Mouse (Mus musculus): ENCODE data around the gene Recql5. TPM values are rescaled to one million over a fixed set of nuclear protein-coding genes. Genes with fewer than 3 reads are reported as not detected.

Recql5 gene
- polyA plus RNA-seq, 1 experiment from 2014 or later, result 17.2 TPM

DNA sequence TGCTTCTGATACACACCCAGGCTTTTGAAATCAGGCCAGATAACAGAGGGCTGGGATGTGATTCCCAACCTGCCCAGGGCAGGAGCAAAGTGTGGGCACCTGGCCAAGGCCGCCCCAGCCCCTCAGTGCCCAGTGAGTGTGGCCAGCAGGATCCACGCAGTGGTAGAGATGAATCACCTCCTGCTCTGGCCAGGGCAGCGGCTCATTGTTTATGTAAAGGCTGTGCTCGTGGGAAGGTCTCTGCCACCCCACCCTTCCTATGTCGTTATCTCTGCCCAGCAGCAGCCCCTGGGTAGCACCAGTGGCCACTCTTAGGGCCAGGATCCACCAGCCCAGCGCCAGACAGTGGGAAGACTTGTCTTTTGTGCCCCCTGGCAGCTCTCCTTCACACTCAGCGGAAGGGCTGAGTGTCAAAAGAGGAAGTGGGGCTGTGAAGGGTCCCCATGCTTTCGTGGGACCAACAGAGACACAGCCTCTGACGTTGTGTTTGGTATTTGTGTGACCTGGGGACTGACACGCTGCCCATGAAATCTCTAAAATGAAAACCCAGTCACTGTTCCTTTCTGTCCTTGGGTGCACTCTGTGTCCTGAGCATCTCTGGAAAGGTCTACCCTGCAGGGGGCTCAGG, 31.8 kb upstream of the Recql5 start:
- no peak overlapping the region for H3K4me2 ChIP-seq (replicated peaks)
- H3K4me3 ChIP-seq (replicated peaks; ENCODE audit: low read length), result no peak overlapping the region
- 93% methylated on average over 10 of the region's 10 CpGs for WGBS
- no peaks in the 10 kb centered on the region for H3K9me3 ChIP-seq (ENCODE audit: control insufficient read depth, low read length)
- no peaks in the 10 kb centered on the region for H3K27me3 ChIP-seq (ENCODE audit: control insufficient read depth, insufficient read depth, low read length)
- ATAC-seq (ENCODE audit: low FRiP score) (no peak), DNase-seq (ENCODE audit: low spot score) (no peak)
- H3K9ac ChIP-seq, result no peak overlapping the region
- no peaks in the 10 kb centered on the region for H3K4me1 ChIP-seq (replicated peaks; ENCODE audit: control insufficient read depth, insufficient read depth, low read length)
- peaks cover 70% of the 10 kb centered on the region for H3K36me3 ChIP-seq (replicated peaks; ENCODE audit: control insufficient read depth, insufficient read depth)
- H3K27ac ChIP-seq, result no peak overlapping the region

DNA sequence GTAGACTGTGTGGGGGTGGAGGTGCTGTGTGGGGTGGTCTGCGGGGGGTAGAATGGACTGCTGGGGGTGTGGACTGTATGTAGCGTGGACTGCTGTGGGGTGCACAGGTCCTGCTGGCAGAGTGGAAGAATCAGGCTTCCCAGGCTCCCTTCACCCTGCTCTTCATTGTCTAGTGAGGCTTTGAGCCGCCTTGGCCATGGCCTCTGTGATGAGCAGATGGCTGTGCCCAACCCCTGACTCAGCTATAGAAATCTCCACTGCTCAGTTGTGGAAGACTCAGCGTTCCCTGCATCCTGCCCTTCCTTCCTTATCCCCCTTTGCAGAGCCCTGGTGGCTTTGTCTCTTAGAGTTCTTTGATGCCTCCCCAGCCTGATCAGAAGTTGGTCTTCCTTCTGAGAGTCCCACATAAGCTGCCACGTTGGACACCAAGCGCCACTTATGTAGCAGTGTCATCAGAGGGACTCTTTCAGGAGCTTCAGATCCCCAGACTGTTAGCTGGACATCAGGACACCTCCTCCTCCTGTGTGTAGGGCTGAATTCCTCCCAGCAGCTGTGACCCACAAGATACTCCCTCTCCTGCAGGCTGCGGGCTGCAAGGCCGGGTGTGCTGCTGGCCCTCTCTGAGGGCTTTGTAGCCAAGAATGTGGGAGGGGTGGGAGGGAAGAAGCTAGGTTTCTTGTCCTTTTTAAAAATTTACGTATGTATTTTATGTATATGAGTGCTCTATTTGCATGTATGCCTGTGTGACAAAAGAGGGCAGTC, 29.6 kb upstream of the Recql5 start:
- no peak overlapping the region for H3K4me3 ChIP-seq (replicated peaks; ENCODE audit: low read length)
- H3K9ac ChIP-seq, result no peak overlapping the region
- 95% methylated on average over 9 of the region's 9 CpGs for WGBS
- H3K9me3 ChIP-seq (ENCODE audit: control insufficient read depth, low read length), result no peaks in the 10 kb centered on the region
- H3K27ac ChIP-seq, result no peak overlapping the region
- H3K4me2 ChIP-seq (replicated peaks), result no peak overlapping the region
- ATAC-seq (ENCODE audit: low FRiP score) (no peak), DNase-seq (ENCODE audit: low spot score) (no peak)
- H3K36me3 ChIP-seq (replicated peaks; ENCODE audit: control insufficient read depth, insufficient read depth), result peaks cover 86% of the 10 kb centered on the region
- no peaks in the 10 kb centered on the region for H3K4me1 ChIP-seq (replicated peaks; ENCODE audit: control insufficient read depth, insufficient read depth, low read length)
- no peaks in the 10 kb centered on the region for H3K27me3 ChIP-seq (ENCODE audit: control insufficient read depth, insufficient read depth, low read length)

- Histone ChIP-seq H3K27ac (no peak overlapping the region), H3K4me2 (replicated peaks) (no peak overlapping the region), H3K4me3 (replicated peaks; ENCODE audit: low read length) (no peak overlapping the region), H3K27me3 (ENCODE audit: control insufficient read depth, insufficient read depth, low read length) (no peaks in the 10 kb centered on the region), H3K9ac (no peak overlapping the region), H3K36me3 (replicated peaks; ENCODE audit: control insufficient read depth, insufficient read depth) (peaks cover 75% of the 10 kb centered on the region), H3K4me1 (replicated peaks; ENCODE audit: control insufficient read depth, insufficient read depth, low read length) (peaks cover 9% of the 10 kb centered on the region; the same call in 1 of the 2 replicates), H3K9me3 (ENCODE audit: control insufficient read depth, low read length) (no peaks in the 10 kb centered on the region)
- no peak for DNase-seq (ENCODE audit: low spot score)
- WGBS, result 90% methylated on average over 9 of the region's 9 CpGs
- ATAC-seq (ENCODE audit: low FRiP score), result no peak
Measured at GRCm38 (mm10) chr11:115959018-115959417, 25.7 kb upstream of the Recql5 start.

GRCm38 (mm10) chr11:115957971-115958370, 24.7 kb upstream of the Recql5 start:
- WGBS, result 53% methylated on average over 7 of the region's 7 CpGs
- Histone ChIP-seq H3K4me2 (replicated peaks) (no peak overlapping the region), H3K4me1 (replicated peaks; ENCODE audit: control insufficient read depth, insufficient read depth, low read length) (peaks cover 9% of the 10 kb centered on the region; the same call in 1 of the 2 replicates), H3K9me3 (ENCODE audit: control insufficient read depth, low read length) (no peaks in the 10 kb centered on the region), H3K4me3 (replicated peaks; ENCODE audit: low read length) (no peak overlapping the region), H3K9ac (no peak overlapping the region), H3K27me3 (ENCODE audit: control insufficient read depth, insufficient read depth, low read length) (no peaks in the 10 kb centered on the region), H3K27ac (no peak overlapping the region), H3K36me3 (replicated peaks; ENCODE audit: control insufficient read depth, insufficient read depth) (peaks cover 75% of the 10 kb centered on the region)
- DNase-seq (ENCODE audit: low spot score) (no peak), ATAC-seq (ENCODE audit: low FRiP score) (no peak)

GRCm38 (mm10) chr11:115956453-115956852, 23.2 kb upstream of the Recql5 start:
- Histone ChIP-seq H3K4me2 (replicated peaks) (no peak overlapping the region), H3K27me3 (ENCODE audit: control insufficient read depth, insufficient read depth, low read length) (no peaks in the 10 kb centered on the region), H3K27ac (peak overlapping the region; percentile 65), H3K9ac (no peak overlapping the region; the same call in 1 of the 2 replicates), H3K9me3 (ENCODE audit: control insufficient read depth, low read length) (no peaks in the 10 kb centered on the region), H3K36me3 (replicated peaks; ENCODE audit: control insufficient read depth, insufficient read depth) (peaks cover 73% of the 10 kb centered on the region), H3K4me3 (replicated peaks; ENCODE audit: low read length) (no peak overlapping the region), H3K4me1 (replicated peaks; ENCODE audit: control insufficient read depth, insufficient read depth, low read length) (peaks cover 9% of the 10 kb centered on the region; the same call in 1 of the 2 replicates)
- DNase-seq (ENCODE audit: low spot score) (peak; percentile 34), ATAC-seq (ENCODE audit: low FRiP score) (peak; percentile 66; the same call in 1 of the 2 replicates)
- WGBS, result 13% methylated on average over 4 of the region's 4 CpGs

DNA sequence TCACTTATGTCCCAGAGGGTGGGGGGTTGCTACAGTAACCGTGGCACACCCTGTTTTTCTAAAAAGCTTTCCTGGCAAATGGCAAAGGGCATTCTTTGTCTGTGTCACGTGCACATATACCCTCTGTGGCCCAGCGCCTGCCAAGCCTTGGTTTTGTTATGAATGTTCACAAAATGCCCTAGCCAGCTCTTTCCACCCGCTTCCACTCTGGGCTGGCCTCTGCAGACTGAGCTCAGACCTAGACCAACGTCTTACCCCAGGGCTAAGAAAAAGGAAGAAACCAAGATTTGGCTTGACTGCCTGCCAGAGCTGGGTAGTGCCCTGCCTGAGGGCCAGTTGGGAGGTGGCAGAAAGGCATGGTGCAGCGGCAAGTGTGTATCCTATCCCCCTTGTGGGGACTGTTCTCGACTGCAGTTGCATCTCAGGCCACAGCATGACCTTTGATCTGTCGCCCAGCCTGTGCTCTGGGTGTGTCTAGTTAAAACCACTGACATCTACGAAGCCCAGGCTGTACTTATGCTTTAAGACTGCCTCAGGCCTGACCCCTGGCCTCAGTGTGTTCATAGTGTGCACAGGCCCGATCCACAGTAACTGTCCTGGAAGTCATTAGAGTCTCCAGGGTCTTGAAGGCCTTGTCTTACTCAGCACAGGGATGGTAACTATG, 22.1 kb upstream of the Recql5 start:
- ATAC-seq (ENCODE audit: low FRiP score), result no peak
- Histone ChIP-seq H3K27me3 (ENCODE audit: control insufficient read depth, insufficient read depth, low read length) (no peaks in the 10 kb centered on the region), H3K4me3 (replicated peaks; ENCODE audit: low read length) (no peak overlapping the region), H3K4me1 (replicated peaks; ENCODE audit: control insufficient read depth, insufficient read depth, low read length) (peaks cover 9% of the 10 kb centered on the region; the same call in 1 of the 2 replicates), H3K27ac (peak overlapping the region; percentile 65), H3K9me3 (ENCODE audit: control insufficient read depth, low read length) (no peaks in the 10 kb centered on the region), H3K36me3 (replicated peaks; ENCODE audit: control insufficient read depth, insufficient read depth) (peaks cover 73% of the 10 kb centered on the region), H3K4me2 (replicated peaks) (no peak overlapping the region), H3K9ac (no peak overlapping the region)
- 53% methylated on average over 10 of the region's 10 CpGs for WGBS
- peak; percentile 40 for DNase-seq (ENCODE audit: low spot score)

DNA sequence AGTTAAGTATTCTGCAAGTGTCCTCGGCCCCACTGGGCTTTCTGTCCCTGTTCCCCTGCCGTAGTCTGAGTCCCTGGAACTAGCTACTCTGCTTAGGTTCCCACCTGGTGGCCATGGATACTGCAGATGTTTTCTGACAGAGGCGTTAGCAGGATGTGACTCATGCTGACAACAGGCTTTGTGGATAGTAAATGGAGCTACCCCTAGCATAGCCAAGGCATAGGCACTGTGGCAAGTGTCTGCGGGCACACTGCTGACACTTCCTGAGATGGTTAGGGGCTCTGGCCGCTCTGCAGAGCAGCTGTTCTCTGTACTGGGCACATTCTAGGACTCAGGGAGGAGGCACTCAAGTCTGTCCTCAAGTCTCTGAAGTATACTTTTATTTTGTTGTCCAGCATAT, 21.4 kb upstream of the Recql5 start:
- H3K4me3 ChIP-seq (replicated peaks; ENCODE audit: low read length), result no peak overlapping the region
- 70% methylated on average over 5 of the region's 5 CpGs for WGBS
- H3K27ac ChIP-seq, result 0 out of 2 replicates have a peak overlapping the region, but pooled peaks have one; percentile 38
- peaks cover 73% of the 10 kb centered on the region for H3K36me3 ChIP-seq (replicated peaks; ENCODE audit: control insufficient read depth, insufficient read depth)
- no peaks in the 10 kb centered on the region for H3K9me3 ChIP-seq (ENCODE audit: control insufficient read depth, low read length)
- DNase-seq (ENCODE audit: low spot score), result no peak
- H3K4me1 ChIP-seq (replicated peaks; ENCODE audit: control insufficient read depth, insufficient read depth, low read length), result peaks cover 10% of the 10 kb centered on the region; the same call in 1 of the 2 replicates
- no peak for ATAC-seq (ENCODE audit: low FRiP score)
- no peak overlapping the region for H3K4me2 ChIP-seq (replicated peaks)
- no peaks in the 10 kb centered on the region for H3K27me3 ChIP-seq (ENCODE audit: control insufficient read depth, insufficient read depth, low read length)
- H3K9ac ChIP-seq, result no peak overlapping the region

DNA sequence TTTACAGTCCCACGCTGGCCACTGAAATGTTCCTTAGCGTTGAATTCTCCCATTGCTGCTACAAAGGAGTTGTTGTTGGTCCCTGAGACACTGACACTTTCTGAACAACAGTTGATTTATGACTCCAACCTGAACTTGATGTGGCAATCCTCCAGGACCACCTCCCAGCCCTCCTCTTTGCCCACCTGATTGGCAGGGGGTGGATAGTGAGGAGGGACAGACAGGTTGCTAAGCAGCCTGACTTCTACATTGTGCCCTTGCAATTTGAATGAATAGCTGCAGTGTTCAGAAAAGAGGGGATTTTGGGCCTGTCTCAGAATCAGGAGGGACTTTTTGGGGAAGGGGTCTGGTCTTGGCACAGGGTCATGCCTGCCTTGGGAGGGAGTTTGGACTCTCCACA, 17.4 kb upstream of the Recql5 start:
- H3K36me3 ChIP-seq (replicated peaks; ENCODE audit: control insufficient read depth, insufficient read depth), result peaks cover 73% of the 10 kb centered on the region
- peak; percentile 69; the same call in 1 of the 2 replicates for ATAC-seq (ENCODE audit: low FRiP score)

GRCm38 (mm10) chr11:115948316-115948715, 15.0 kb upstream of the Recql5 start:
- Histone ChIP-seq H3K4me1 (replicated peaks; ENCODE audit: control insufficient read depth, insufficient read depth, low read length) (peaks cover 6% of the 10 kb centered on the region; the same call in 1 of the 2 replicates), H3K27ac (no peak overlapping the region), H3K4me3 (replicated peaks; ENCODE audit: low read length) (no peak overlapping the region), H3K9me3 (ENCODE audit: control insufficient read depth, low read length) (no peaks in the 10 kb centered on the region), H3K9ac (no peak overlapping the region), H3K27me3 (ENCODE audit: control insufficient read depth, insufficient read depth, low read length) (no peaks in the 10 kb centered on the region), H3K36me3 (replicated peaks; ENCODE audit: control insufficient read depth, insufficient read depth) (peaks cover 79% of the 10 kb centered on the region), H3K4me2 (replicated peaks) (no peak overlapping the region)
- ATAC-seq (ENCODE audit: low FRiP score) (no peak), DNase-seq (ENCODE audit: low spot score) (no peak)
- 85% methylated on average over 9 of the region's 9 CpGs for WGBS

More for the DNA sequence above, 17.4 kb upstream of the Recql5 start:
- WGBS, result 67% methylated on average over 2 of the region's 2 CpGs
- Histone ChIP-seq H3K27ac (peak overlapping the region; percentile 67), H3K27me3 (ENCODE audit: control insufficient read depth, insufficient read depth, low read length) (no peaks in the 10 kb centered on the region), H3K9me3 (ENCODE audit: control insufficient read depth, low read length) (no peaks in the 10 kb centered on the region), H3K4me1 (replicated peaks; ENCODE audit: control insufficient read depth, insufficient read depth, low read length) (peaks cover 6% of the 10 kb centered on the region; the same call in 1 of the 2 replicates), H3K4me3 (replicated peaks; ENCODE audit: low read length) (no peak overlapping the region), H3K9ac (no peak overlapping the region), H3K4me2 (replicated peaks) (no peak overlapping the region)
- DNase-seq (ENCODE audit: low spot score), result peak; percentile 38

All from hindbrain, embryonic 14.5 days (tissue).